Mouse (Mus musculus) Patski (cell line): Measurements from ENCODE around the gene Mkrn2os. TPM values are rescaled to one million over a fixed set of nuclear protein-coding genes. Genes with fewer than 3 reads are reported as not detected.
A peak's percentile ranks its signal among the peaks of the same experiment; 100 is the strongest.
"Not testable (repeated sequence)": the region's sequence is repeated elsewhere in the genome, so short reads cannot be mapped to it uniquely, and the experiment has no call there.

Experiments used
- ATAC-seq: fragments of 100-300 bp; one replicate; pipeline ENCODE4 v1.8.0; 2021
- CTCF ChIA-PET: fragments of 350-600 bp; sonication (Branson Sonifier 250); formaldehyde crosslinking; loops from one replicate; lab custom pipeline; 2022; ENCODE audit warnings: inconsistent platforms; lab: Charles Lee
- POLR2A ChIA-PET: fragments of 350-600 bp; sonication (Branson Sonifier 250); formaldehyde crosslinking; loops from one replicate; lab custom pipeline; 2022; ENCODE audit warnings: antibody characterized with exemption, inconsistent platforms; lab: Charles Lee
- DNase-seq: peaks from one replicate; pipeline ENCODE4 v3.0.0-alpha.2; 2011; ENCODE audit warnings: low read depth, low spot score
- H3K27me3 ChIP-seq: fragments of 371-371 bp; one replicate; pipeline ENCODE4 v1.5.1; 2021
- CTCF ChIP-seq: fragments of 100-300 bp; IDR thresholded peaks from one replicate; pipeline ENCODE4 v1.5.1; 2021
- in situ Hi-C: fragments of 300-500 bp; cut with MboI; formaldehyde crosslinking; loops from 3 replicates; pipeline ENCODE4 v1.11.1; 2018; ENCODE audit warnings: low pct_unique_long_range_greater_than_20kb, mixed read lengths
- polyA plus RNA-seq: library from polyadenylated mRNA; unstranded; gene quantifications from one replicate; pipeline ENCODE4 v1.2.3, GENCODE M21; 2021

Mkrn2os gene
- 11.7 TPM for polyA plus RNA-seq

GRCm38 (mm10) chr6:115592458-115592857 lies at the start of gene Mkrn2os:
TSS of gene Mkrn2os (minus strand) at chr6:115592576.
- POLR2A ChIA-PET = no interaction called here
- CTCF ChIA-PET = interaction anchor here (2.1 kb wide), 1 partner anchor 12 kb away, joined by 5 read pairs; no protein-coding TSS in a partner anchor
- H3K27me3 ChIP-seq = no peaks in the 10 kb centered on the region
- TF ChIP-seq CTCF = no peak
- DNase-seq (no peak), ATAC-seq (peak; percentile 90)
- in situ Hi-C loops = no loop called here

DNA sequence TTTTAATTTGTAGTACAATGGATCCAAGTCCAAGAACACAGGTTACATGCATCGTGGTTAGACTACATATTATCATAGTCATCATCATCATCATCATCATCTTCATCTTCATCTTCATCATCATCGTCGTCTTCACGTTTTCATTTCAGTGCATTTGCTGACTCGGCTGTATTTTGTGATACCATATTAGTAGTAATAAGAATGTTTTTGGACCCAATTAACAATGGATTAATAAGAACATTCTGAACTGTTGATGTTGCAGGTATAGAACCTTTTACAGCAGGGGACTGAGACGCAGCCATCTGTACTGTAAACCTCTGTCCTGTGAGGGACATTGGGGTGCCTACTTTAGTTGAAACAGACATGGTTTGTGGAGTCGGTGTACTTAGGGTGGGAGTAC lies 45.8 kb upstream of the Mkrn2os start:
- in situ Hi-C loops, ATAC-seq, H3K27me3 ChIP-seq, POLR2A ChIA-PET, DNase-seq, CTCF ChIA-PET: not testable (repeated sequence)

DNA sequence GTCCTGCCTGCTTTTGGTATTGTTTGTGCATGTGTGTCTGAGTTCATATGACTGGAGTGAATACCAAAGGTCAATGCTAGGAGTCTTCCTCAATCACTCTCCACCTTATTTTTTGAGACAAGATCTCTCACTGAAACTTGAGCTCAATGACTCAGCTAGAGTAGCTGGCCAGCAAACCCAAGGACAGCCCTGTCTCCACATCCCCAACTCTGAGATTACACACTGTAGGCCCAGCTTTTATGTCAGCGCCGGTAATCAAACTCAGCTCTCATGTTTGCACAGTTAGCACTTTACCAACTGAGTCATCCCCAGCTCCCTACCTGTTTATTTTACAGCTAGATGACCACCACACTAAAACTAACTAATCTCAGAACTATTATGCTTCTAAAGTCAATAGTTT lies 41.6 kb upstream of the Mkrn2os start:
- no peak for TF ChIP-seq CTCF
- no peak for ATAC-seq
- CTCF ChIA-PET = interaction anchor here (1.1 to 2.2 kb wide), 6 partner anchors 11 to 27 kb away, joined by 4 to 7 read pairs (median 4); no protein-coding TSS in a partner anchor
- POLR2A ChIA-PET = no interaction called here
- in situ Hi-C loops = no loop called here
- DNase-seq = no peak
- no peaks in the 10 kb centered on the region for H3K27me3 ChIP-seq

DNA sequence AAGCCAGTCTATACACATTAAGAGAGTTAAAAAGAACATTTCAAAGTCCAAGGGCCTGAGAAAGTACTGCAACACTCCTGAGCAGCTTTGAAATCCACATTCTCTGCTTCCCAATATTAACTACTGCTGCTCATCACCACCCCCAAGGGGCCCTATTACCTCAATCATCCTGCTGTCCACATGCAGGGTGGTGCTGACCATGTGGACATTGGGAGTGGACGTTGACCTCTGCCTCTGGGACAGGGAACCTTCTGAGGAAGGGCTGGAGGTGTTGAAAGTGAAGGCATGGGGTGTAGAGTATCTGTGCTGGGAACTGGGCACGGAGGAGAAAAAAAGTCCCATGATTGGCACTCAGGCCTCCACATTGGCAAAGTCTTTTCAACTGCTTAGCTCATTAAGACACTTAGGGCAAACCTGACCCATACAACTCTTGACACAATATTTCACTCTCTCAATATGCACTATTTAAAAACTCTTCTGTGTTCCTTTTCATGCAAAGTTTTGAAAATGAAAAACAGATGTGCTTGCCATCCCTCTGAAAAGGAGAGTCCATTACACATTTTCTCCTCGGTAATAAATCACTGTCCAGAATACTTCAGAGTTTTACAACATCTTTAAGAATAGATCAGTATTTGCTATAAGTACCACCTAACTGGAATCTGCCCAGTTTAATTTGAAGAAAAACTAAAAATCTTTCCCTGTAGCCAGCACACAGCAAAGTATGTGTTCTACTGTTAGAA lies 38.9 kb upstream of the Mkrn2os start:
- POLR2A ChIA-PET = interaction anchor here (1.2 kb wide), 1 partner anchor 9 kb away, joined by 3 read pairs; no protein-coding TSS in a partner anchor
- ATAC-seq (no peak), DNase-seq (no peak)
- H3K27me3 ChIP-seq = no peaks in the 10 kb centered on the region
- no peak for TF ChIP-seq CTCF
- in situ Hi-C loops = no loop called here
- CTCF ChIA-PET = interaction anchor here (1.6 to 1.9 kb wide), 2 partner anchors 9 to 10 kb away, joined by 4 to 8 read pairs; no protein-coding TSS in a partner anchor

- H3K27me3 ChIP-seq = no peaks in the 10 kb centered on the region
- no peak for TF ChIP-seq CTCF
- ChIA-PET CTCF (no interaction called here), POLR2A (interaction anchor here (1.2 kb wide), 1 partner anchor 9 kb away, joined by 3 read pairs; no protein-coding TSS in a partner anchor)
- ATAC-seq (no peak), DNase-seq (no peak)
- in situ Hi-C loops = no loop called here
Observed at GRCm38 (mm10) chr6:115626121-115626520, 33.7 kb upstream of the Mkrn2os start.

- in situ Hi-C loops = no loop called here
- POLR2A ChIA-PET = no interaction called here
- ATAC-seq (no peak), DNase-seq (no peak)
- no peak for TF ChIP-seq CTCF
- H3K27me3 ChIP-seq = no peaks in the 10 kb centered on the region
- CTCF ChIA-PET = interaction anchor here (1.1 to 3.5 kb wide), 4 partner anchors 10 to 37 kb away, joined by 3 to 23 read pairs (median 6); no protein-coding TSS in a partner anchor
Observed at GRCm38 (mm10) chr6:115620942-115621341, 28.6 kb upstream of the Mkrn2os start.

DNA sequence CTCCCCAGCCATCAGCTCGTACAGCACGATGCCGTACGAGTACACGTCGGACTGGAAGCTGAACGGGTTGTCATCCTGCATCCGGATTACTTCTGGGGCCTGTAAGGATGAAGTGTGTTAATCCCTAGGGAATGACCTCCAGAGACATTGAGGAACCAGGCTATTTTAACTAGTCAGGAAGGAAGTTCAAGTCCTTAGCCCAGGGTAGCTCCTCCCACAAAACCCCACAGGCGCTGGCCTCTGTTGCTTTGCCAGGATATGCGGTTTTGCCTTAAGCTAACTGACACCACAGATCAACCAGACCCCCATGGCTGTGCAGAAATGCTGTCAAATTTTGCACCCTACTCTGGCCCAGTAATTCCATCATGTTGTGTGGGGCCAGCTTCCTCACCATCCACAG lies 27.4 kb upstream of the Mkrn2os start:
- CTCF ChIA-PET = interaction anchor here (0.8 to 3.5 kb wide), 4 partner anchors 11 to 59 kb away, joined by 3 to 23 read pairs (median 5); no protein-coding TSS in a partner anchor
- H3K27me3 ChIP-seq = no peaks in the 10 kb centered on the region
- TF ChIP-seq CTCF = no peak
- ATAC-seq (no peak), DNase-seq (no peak)
- POLR2A ChIA-PET = interaction anchor here (0.6 to 0.7 kb wide), 2 partner anchors 9 to 151 kb away, joined by 3 to 4 read pairs; no protein-coding TSS in a partner anchor
- in situ Hi-C loops = no loop called here

- ChIA-PET CTCF (interaction anchor here (1.1 kb wide), 1 partner anchor 42 kb away, joined by 3 read pairs; no protein-coding TSS in a partner anchor), POLR2A (interaction anchor here (0.8 kb wide), 1 partner anchor 10 kb away, joined by 4 read pairs; no protein-coding TSS in a partner anchor)
- TF ChIP-seq CTCF = no peak
- DNase-seq = no peak
- no peak for ATAC-seq
- in situ Hi-C loops = no loop called here
- H3K27me3 ChIP-seq = no peaks in the 10 kb centered on the region
Observed at GRCm38 (mm10) chr6:115615983-115616382, 23.6 kb upstream of the Mkrn2os start.

- CTCF ChIA-PET = interaction anchor here (1.5 kb wide), 1 partner anchor 9 kb away, joined by 4 read pairs; no protein-coding TSS in a partner anchor
- TF ChIP-seq CTCF = no peak
- POLR2A ChIA-PET = no interaction called here
- no peaks in the 10 kb centered on the region for H3K27me3 ChIP-seq
- ATAC-seq (no peak), DNase-seq (no peak)
- in situ Hi-C loops = no loop called here
Observed at GRCm38 (mm10) chr6:115613793-115614192, 21.4 kb upstream of the Mkrn2os start.

GRCm38 (mm10) chr6:115610301-115610700 lies 17.9 kb upstream of the Mkrn2os start:
- no peak for ATAC-seq

More at GRCm38 (mm10) chr6:115610301-115610700, 17.9 kb upstream of the Mkrn2os start:
- TF ChIP-seq CTCF = no peak
- no peaks in the 10 kb centered on the region for H3K27me3 ChIP-seq
- ChIA-PET POLR2A (no interaction called here), CTCF (interaction anchor here (1.3 to 2.9 kb wide), 3 partner anchors 10 to 60 kb away, joined by 3 to 23 read pairs (median 6); no protein-coding TSS in a partner anchor)
- in situ Hi-C loops = no loop called here
- DNase-seq = no peak
